Mouse (Mus musculus): ENCODE data around the gene Gusb. TPM values are rescaled to one million over a fixed set of nuclear protein-coding genes. Genes with fewer than 3 reads are reported as not detected.

Gene Gusb
- polyA plus RNA-seq, 1 experiment: 57.5 TPM

- H3K4me1 ChIP-seq (replicated peaks; ENCODE audit: control insufficient read depth, insufficient read depth, low read length): peaks cover 2% of the 10 kb centered on the region
- DNase-seq: no peak
- 83% methylated on average over 5 of the region's 5 CpGs for WGBS
- H3K27me3 ChIP-seq (ENCODE audit: control insufficient read depth, insufficient read depth, low read length): no peaks in the 10 kb centered on the region
- no peaks in the 10 kb centered on the region for H3K36me3 ChIP-seq (ENCODE audit: control insufficient read depth, insufficient read depth, low read length)
- H3K4me3 ChIP-seq (ENCODE audit: control insufficient read depth, insufficient read depth, low read length): no peak overlapping the region
- TF ChIP-seq POLR2A (IDR thresholded peaks at IDR 0.05; ENCODE audit: control insufficient read depth, extremely low read depth, insufficient read depth, low read length, poor library complexity) (no peak), CTCF (IDR thresholded peaks at IDR 0.05; ENCODE audit: borderline replicate concordance, control insufficient read depth, extremely low read depth, insufficient read depth, low read length, poor library complexity) (no peak)
- no peak overlapping the region for H3K27ac ChIP-seq (ENCODE audit: control insufficient read depth, insufficient read depth, low read length)
Observed at GRCm38 (mm10) chr5:130027134-130027533, 24.3 kb upstream of the Gusb start.

- DNase-seq: peak; percentile 80
Observed at GRCm38 (mm10) chr5:130023767-130024539, 21.1 kb upstream of the Gusb start.

GRCm38 (mm10) chr5:130023067-130023766 lies 20.4 kb upstream of the Gusb start:
- no peaks in the 10 kb centered on the region for H3K27me3 ChIP-seq (ENCODE audit: control insufficient read depth, insufficient read depth, low read length)
- DNase-seq: no peak
- peak overlapping the region; percentile 95; the same call in 1 of the 2 replicates for H3K4me3 ChIP-seq (ENCODE audit: control insufficient read depth, insufficient read depth, low read length)
- H3K36me3 ChIP-seq (ENCODE audit: control insufficient read depth, insufficient read depth, low read length): no peaks in the 10 kb centered on the region
- 40% methylated on average over 12 of the region's 12 CpGs for WGBS
- no peak for TF ChIP-seq CTCF (IDR thresholded peaks at IDR 0.05; ENCODE audit: borderline replicate concordance, control insufficient read depth, extremely low read depth, insufficient read depth, low read length, poor library complexity)
- no peak for TF ChIP-seq POLR2A (IDR thresholded peaks at IDR 0.05; ENCODE audit: control insufficient read depth, extremely low read depth, insufficient read depth, low read length, poor library complexity)
- H3K27ac ChIP-seq (ENCODE audit: control insufficient read depth, insufficient read depth, low read length): no peak overlapping the region
- H3K4me1 ChIP-seq (replicated peaks; ENCODE audit: control insufficient read depth, insufficient read depth, low read length): peaks cover 2% of the 10 kb centered on the region

More at GRCm38 (mm10) chr5:130023767-130024539, 21.1 kb upstream of the Gusb start:
- no peaks in the 10 kb centered on the region for H3K27me3 ChIP-seq (ENCODE audit: control insufficient read depth, insufficient read depth, low read length)
- peak overlapping the region; percentile 95 for H3K4me3 ChIP-seq (ENCODE audit: control insufficient read depth, insufficient read depth, low read length)
- H3K4me1 ChIP-seq (replicated peaks; ENCODE audit: control insufficient read depth, insufficient read depth, low read length): peaks cover 2% of the 10 kb centered on the region
- no peaks in the 10 kb centered on the region for H3K36me3 ChIP-seq (ENCODE audit: control insufficient read depth, insufficient read depth, low read length)
- TF ChIP-seq CTCF (IDR thresholded peaks at IDR 0.05; ENCODE audit: borderline replicate concordance, control insufficient read depth, extremely low read depth, insufficient read depth, low read length, poor library complexity): peak; percentile 85; the same call in 1 of the 2 replicates
- no peak for TF ChIP-seq POLR2A (IDR thresholded peaks at IDR 0.05; ENCODE audit: control insufficient read depth, extremely low read depth, insufficient read depth, low read length, poor library complexity)
- 0 out of 2 replicates have a peak overlapping the region, but pooled peaks have one; percentile 22 for H3K27ac ChIP-seq (ENCODE audit: control insufficient read depth, insufficient read depth, low read length)
- WGBS: under 1% methylated on average over 32 of the region's 32 CpGs

GRCm38 (mm10) chr5:130022366-130022765 lies 19.5 kb upstream of the Gusb start:
- 95% methylated on average over 7 of the region's 7 CpGs for WGBS
- Histone ChIP-seq H3K27me3 (ENCODE audit: control insufficient read depth, insufficient read depth, low read length) (no peaks in the 10 kb centered on the region), H3K36me3 (ENCODE audit: control insufficient read depth, insufficient read depth, low read length) (no peaks in the 10 kb centered on the region), H3K4me1 (replicated peaks; ENCODE audit: control insufficient read depth, insufficient read depth, low read length) (peaks cover 2% of the 10 kb centered on the region), H3K27ac (ENCODE audit: control insufficient read depth, insufficient read depth, low read length) (no peak overlapping the region), H3K4me3 (ENCODE audit: control insufficient read depth, insufficient read depth, low read length) (no peak overlapping the region)
- TF ChIP-seq CTCF (IDR thresholded peaks at IDR 0.05; ENCODE audit: borderline replicate concordance, control insufficient read depth, extremely low read depth, insufficient read depth, low read length, poor library complexity) (no peak), POLR2A (IDR thresholded peaks at IDR 0.05; ENCODE audit: control insufficient read depth, extremely low read depth, insufficient read depth, low read length, poor library complexity) (no peak)
- no peak for DNase-seq

GRCm38 (mm10) chr5:130021361-130021966 lies 18.6 kb upstream of the Gusb start:
- Histone ChIP-seq H3K4me1 (replicated peaks; ENCODE audit: control insufficient read depth, insufficient read depth, low read length) (peaks cover 2% of the 10 kb centered on the region), H3K27me3 (ENCODE audit: control insufficient read depth, insufficient read depth, low read length) (no peaks in the 10 kb centered on the region), H3K27ac (ENCODE audit: control insufficient read depth, insufficient read depth, low read length) (no peak overlapping the region), H3K36me3 (ENCODE audit: control insufficient read depth, insufficient read depth, low read length) (no peaks in the 10 kb centered on the region), H3K4me3 (ENCODE audit: control insufficient read depth, insufficient read depth, low read length) (no peak overlapping the region)
- DNase-seq: no peak
- WGBS: 83% methylated on average over 5 of the region's 5 CpGs
- TF ChIP-seq CTCF (IDR thresholded peaks at IDR 0.05; ENCODE audit: borderline replicate concordance, control insufficient read depth, extremely low read depth, insufficient read depth, low read length, poor library complexity): no peak
- no peak for TF ChIP-seq POLR2A (IDR thresholded peaks at IDR 0.05; ENCODE audit: control insufficient read depth, extremely low read depth, insufficient read depth, low read length, poor library complexity)

- no peak overlapping the region for H3K27ac ChIP-seq (ENCODE audit: control insufficient read depth, insufficient read depth, low read length)
- no peaks in the 10 kb centered on the region for H3K36me3 ChIP-seq (ENCODE audit: control insufficient read depth, insufficient read depth, low read length)
- peaks cover 2% of the 10 kb centered on the region for H3K4me1 ChIP-seq (replicated peaks; ENCODE audit: control insufficient read depth, insufficient read depth, low read length)
- no peaks in the 10 kb centered on the region for H3K27me3 ChIP-seq (ENCODE audit: control insufficient read depth, insufficient read depth, low read length)
- TF ChIP-seq POLR2A (IDR thresholded peaks at IDR 0.05; ENCODE audit: control insufficient read depth, extremely low read depth, insufficient read depth, low read length, poor library complexity) (no peak), CTCF (IDR thresholded peaks at IDR 0.05; ENCODE audit: borderline replicate concordance, control insufficient read depth, extremely low read depth, insufficient read depth, low read length, poor library complexity) (no peak)
- WGBS: 94% methylated on average over 8 of the region's 8 CpGs
- no peak overlapping the region for H3K4me3 ChIP-seq (ENCODE audit: control insufficient read depth, insufficient read depth, low read length)
- DNase-seq: no peak
Observed at GRCm38 (mm10) chr5:130019461-130019860, 16.6 kb upstream of the Gusb start.

Measured in thymus, adult 2 months (tissue).